Mouse (Mus musculus) layer of hippocampus, postnatal 14 days (tissue): ENCODE measurements around the gene Ncoa1. TPM values are rescaled to one million over a fixed set of nuclear protein-coding genes. Genes with fewer than 3 reads are reported as not detected.
"Not testable (repeated sequence)": the region's sequence is repeated elsewhere in the genome, so short reads cannot be mapped to it uniquely, and the experiment has no call there.

ENCODE experiments used
- DNase-seq, 2 experiments: peaks; one replicate each; pipeline ENCODE4 v3.0.0; 2021 to 2022; ENCODE audit warnings: low spot score in 2 of 2, mixed read lengths in 1 of 2
- total RNA-seq, 2 experiments: library from RNA; stranded (reverse); gene quantifications; 2 replicates each; pipeline ENCODE4 v1.2.3; 2021

Gene Ncoa1
- total RNA-seq, 2 experiments from 2014 or later = 109 to 115 TPM

GRCm38 (mm10) chr12:4342087-4342486 lies 134.9 kb downstream of the Ncoa1 start:
- no peak for DNase-seq

DNA sequence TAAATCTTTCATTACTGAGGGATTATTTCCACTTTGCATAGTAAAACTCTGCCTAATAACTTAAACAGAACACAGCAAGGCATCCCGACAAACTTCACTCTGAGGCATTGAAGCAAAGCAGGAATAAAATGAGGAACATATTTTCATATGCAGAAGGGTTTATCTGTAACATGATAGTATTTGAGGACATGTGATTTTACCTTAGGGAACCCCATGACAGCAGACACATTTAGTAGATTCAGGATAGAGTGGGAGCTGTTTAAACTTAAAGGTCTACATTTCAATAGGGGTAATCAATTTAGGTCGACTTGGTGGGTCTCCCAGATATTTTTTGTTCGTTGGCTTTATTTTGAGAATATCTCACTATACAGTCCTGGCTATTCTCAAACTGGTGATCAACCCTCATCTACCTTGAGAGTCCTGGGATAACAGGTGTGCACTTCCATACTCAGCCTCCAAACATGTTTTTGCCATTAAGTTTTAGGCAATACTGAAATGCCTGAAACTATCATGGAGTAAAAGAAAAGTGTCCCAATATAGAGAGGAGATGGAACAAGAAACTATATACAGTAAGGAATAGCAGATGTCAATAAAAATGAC lies 136.6 kb downstream of the Ncoa1 start:
- no peak for DNase-seq

DNA sequence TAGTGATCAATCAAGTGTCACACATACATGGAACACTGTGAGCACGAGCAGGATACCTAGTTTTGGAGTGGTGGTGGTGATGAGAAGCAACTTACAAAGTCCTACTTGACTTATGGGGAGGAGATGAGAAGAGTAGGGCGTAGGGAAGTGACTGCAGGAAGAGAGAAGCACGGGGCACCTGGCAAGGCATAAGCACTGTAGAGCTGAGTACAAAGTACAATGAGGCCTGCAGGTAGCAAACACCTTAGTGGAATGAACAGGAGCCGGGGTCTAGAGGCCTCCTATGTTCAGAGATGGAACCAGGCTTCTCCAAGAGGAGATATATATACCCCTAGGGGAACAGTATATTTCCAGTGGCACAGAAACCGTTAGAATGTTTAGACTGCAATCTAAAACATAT lies 153.4 kb downstream of the Ncoa1 start:
- no peak for DNase-seq

DNA sequence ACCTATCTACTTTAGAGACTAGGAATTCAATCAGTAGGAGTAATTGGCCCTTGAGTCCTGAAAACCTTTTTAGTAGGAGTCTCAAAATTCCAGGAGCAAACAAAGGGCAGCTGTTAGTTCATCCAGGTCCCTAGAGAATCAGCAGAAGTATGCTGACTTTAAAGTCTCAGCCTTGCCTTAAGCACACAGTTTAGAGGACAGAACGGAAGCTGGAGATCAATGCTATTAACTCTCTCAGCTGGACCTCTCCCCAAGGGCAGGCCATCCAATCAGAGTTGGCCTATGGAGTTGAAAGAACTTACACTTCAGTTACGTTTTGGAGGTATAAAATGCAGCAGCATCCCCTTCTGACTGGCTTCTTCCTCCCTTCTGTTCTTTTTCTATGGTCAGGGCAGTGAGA lies 154.8 kb downstream of the Ncoa1 start:
- DNase-seq = no peak

GRCm38 (mm10) chr12:4313824-4314223 lies 163.2 kb downstream of the Ncoa1 start:
- no peak for DNase-seq

- no peak for DNase-seq
Measured at GRCm38 (mm10) chr12:4306712-4307313, 170.2 kb downstream of the Ncoa1 start.

DNA sequence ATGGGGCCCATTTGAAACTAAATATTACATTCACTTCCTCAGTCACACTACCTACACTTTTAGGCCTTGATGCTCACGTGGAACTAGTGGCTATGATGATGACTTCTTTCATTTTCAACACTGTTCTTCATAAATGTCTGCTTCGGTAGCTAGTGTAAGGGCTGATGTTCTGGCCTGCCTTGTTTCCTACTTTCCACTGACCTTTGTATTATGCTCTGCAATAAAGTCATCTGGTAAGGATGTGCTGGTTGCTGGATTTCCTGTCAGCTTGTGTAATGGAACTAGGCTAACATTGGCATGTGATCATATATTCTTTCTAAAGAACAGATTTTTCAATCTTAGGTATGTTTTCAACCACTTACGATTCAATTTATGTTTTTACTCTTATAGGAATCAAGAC lies 177.7 kb downstream of the Ncoa1 start:
- no peak for DNase-seq

DNA sequence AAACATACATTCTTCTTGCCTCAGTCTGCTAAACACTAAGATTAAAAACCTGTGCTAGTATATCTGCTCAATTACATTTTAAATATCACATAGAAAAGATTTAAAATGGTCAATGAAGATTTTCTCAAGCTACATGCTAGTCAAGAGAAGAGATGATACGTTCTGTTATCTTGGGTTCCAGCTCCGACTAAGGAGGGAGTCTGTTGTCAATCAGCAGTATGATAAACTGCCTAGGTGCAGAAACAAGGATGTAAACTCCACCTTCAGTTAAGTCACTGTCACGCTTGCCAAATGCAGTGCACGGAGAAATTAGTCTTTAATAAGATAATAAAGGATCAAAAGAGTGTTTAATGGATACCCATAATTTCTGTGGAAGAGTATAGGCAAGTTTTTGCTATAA lies 178.4 kb downstream of the Ncoa1 start:
- DNase-seq = no peak

DNA sequence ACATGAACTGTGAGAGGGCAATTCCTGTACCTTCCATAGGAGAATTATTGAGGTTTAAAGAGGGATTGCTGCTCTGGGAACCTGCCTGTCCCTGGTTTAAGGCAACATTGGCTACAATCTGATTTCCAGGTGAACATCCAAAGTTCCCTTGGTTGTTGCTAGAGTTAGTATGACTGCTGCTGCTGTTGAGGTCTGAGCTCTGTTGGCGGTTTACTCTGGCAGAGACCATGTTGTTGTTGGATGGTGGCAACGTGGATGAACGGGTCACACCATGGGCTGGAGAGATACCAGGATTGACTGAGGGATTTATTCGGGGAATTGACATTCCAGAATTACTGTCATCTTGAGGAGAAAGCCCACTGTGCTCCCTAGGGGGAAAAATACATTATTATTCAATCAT lies 181.1 kb downstream of the Ncoa1 start:
- DNase-seq = no peak

DNA sequence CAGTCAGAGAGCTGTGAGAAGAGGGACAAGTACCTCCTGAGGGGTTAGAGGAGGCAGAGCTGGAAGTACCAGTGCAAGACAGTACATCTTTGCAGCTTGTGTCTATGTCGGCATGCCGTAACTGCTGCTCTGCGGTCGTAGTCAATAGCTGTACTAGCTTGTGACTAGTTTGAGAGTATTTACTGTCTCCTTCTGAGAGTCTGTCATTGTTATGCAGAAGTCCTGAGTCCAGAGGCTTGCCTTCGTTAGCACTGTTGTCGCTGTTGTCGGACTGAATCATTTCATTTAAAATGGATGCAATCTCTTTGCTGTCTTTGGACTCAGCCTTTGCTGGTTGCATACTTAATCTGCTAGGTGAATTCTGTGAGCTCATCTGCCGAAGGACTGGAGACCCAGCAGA lies 181.7 kb downstream of the Ncoa1 start:
- DNase-seq = no peak

- DNase-seq = no peak
Measured at GRCm38 (mm10) chr12:4293813-4294212, 183.2 kb downstream of the Ncoa1 start.

- DNase-seq = no peak
Measured at GRCm38 (mm10) chr12:4285186-4285585, 191.8 kb downstream of the Ncoa1 start.

DNA sequence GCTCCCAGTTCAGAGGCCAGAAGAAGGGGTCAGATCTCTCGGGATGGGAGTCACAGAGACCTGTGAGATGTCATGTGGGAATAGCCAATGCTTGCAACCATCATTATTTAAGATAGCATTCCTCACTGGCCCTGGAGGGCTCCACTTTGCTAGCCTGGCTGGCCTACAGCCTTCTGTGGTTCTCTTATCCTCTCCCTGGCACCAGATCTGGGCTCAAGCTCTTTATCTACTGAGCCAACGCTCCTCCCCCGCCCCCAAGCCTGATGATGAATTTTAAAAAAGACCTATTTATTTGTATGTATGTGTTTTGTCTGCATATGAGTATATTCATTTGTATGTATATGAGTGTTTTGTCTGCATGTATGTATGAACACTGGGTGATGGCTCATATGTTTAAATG lies 197.1 kb downstream of the Ncoa1 start:
- no peak for DNase-seq

GRCm38 (mm10) chr12:4278978-4279755 lies 197.8 kb downstream of the Ncoa1 start:
- DNase-seq = no peak

GRCm38 (mm10) chr12:4271078-4271477 lies 205.9 kb downstream of the Ncoa1 start:
- peak in 1 of 2 experiments; percentile 42 for DNase-seq

DNA sequence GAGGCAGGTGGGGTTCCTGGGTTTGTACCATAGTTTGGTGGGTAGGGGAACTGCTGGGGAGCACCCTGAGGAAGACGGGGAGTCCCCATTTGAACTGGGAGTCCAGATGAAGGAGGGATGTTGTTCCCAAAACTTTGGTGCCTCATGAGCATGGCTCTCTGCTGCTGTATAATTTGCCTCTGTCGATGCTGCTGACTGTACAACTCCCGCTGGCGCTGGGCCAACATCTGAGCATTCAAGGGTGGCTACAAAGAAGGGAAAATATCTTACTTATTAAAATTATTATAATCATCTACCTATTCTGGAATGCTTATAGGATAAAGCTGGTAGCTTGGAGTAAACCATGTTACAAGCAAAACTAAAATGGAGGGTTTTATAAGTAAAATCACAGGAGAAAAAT lies 209.2 kb downstream of the Ncoa1 start:
- DNase-seq = no peak

DNA sequence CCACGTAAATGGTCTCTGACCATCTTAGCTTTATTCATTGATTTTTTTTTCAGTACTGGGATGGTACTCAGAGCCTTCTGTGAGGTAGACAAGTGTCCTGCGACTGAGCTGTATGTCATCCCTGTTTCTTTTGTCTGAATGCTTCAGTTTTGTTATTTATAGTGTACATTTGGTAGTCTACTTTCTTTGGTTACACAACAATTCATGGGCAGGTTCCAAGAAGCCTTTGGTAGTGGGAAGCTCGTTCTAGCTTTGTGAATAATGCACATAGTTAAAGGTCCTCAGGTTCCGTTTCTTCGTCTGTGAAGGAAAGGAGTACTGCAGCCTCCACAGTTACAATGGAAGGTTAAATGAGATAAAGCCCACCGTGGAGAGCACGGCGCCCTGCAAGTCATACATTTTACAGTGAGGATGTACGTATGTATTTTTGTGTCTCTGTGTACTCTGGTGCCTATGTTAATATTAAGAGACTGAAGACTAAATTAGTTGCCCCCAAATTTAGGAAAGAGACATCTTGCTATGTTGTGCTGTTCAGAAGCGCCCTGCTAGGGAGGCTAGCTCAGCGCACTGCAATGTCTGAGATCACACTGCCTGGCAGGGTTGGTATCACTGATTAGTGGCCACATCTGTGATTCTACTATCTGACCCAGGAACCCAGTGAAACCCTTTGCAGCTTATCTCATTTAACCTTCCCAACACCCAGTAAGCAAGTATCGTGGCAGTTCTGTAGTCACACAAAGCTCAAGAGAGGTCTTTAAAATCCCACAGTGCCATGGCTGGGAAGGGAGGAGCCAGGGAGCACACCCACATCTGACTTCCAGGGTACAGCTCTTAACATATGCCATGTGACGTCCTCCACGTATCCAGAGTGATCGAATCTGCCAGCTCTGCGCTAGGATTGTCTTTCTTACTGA lies 224.0 kb downstream of the Ncoa1 start:
- no peak for DNase-seq

- no peak for DNase-seq
Measured at GRCm38 (mm10) chr12:4249786-4250185, 227.2 kb downstream of the Ncoa1 start.

GRCm38 (mm10) chr12:4245742-4246141 lies 231.2 kb downstream of the Ncoa1 start:
- DNase-seq = no peak

DNA sequence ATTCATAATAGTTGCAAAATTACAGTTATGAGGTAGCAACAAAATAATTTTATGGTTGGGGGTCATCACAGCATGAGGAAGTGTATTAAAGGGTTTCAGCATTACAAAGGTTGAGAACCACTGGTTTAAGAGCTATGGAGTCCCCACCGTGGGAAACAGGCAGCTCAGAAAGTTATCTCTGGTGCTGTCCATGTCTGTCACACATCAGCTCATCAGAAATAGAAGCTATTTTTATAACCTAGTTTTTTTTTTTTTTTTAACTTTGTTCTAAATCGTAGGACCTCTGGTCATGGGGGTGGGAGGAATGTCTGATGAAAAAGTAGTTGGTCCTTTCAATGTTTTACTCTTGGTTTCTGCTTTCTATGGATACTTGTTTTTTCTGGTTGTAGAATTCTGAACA lies 233.2 kb downstream of the Ncoa1 start:
- no peak for DNase-seq

- DNase-seq = not testable (repeated sequence)
Measured at GRCm38 (mm10) chr12:4240281-4240680, 236.7 kb downstream of the Ncoa1 start.

- DNase-seq = no peak
Measured at GRCm38 (mm10) chr12:4237481-4237880, 239.5 kb downstream of the Ncoa1 start.
